In genomic region chr1:29731930-29732329, GRCm38 (mm10) we compare ENCODE assay signal across 11 mouse cellular contexts.
DNase-seq lines count a peak whose midpoint lies in the region; ATAC-seq lines count a peak whose summit lies in the region.
"Had no signal": no experiment of that assay in that cellular context is flagged by ENCODE, and none has a peak within 500 bp of the region (broad histone marks: within the 10 kb centered on the region; RNA-seq: fewer than 3 reads in every experiment).

No protein-coding gene starts in this region.

- DNase-seq in gastrocnemius, postnatal 10 days = peak; percentile 9
- DNase-seq in gastrocnemius, adult 18-20 months (ENCODE audit: low spot score) = no peak
- DNase-seq in midbrain, embryonic 14.5 days = peak; percentile 67
- DNase-seq in midbrain, embryonic 10.5 days (ENCODE audit: low spot score) = no peak
- DNase-seq in retina, embryonic 14.5 days (ENCODE audit: low spot score) = peak; percentile 9
- DNase-seq in lung, postnatal 25 days (ENCODE audit: low spot score) = no peak
- DNase-seq: lung, adult 2 months; spleen, adult 18-20 months had no signal

- no peak for ATAC-seq in midbrain, embryonic 14.5 days (ENCODE audit: low FRiP score, low TSS enrichment)
- ATAC-seq in hindbrain, embryonic 15.5 days (ENCODE audit: low FRiP score, low read depth) = peak; percentile 72; the same call in 1 of the 2 replicates
- no peak for ATAC-seq in activated CD4-positive, CD25-positive, alpha-beta regulatory T cell, adult 4 months

- H3K27me3 ChIP-seq in midbrain, embryonic 14.5 days (ENCODE audit: control insufficient read depth, insufficient read depth, low read length) = no peaks in the 10 kb centered on the region
- no peaks in the 10 kb centered on the region for H3K27me3 ChIP-seq in midbrain, embryonic 10.5 days (ENCODE audit: low read depth, poor library complexity, severe bottlenecking)
- no peaks in the 10 kb centered on the region for H3K27me3 ChIP-seq in hindbrain, embryonic 15.5 days

- H3K36me3 ChIP-seq in midbrain, embryonic 14.5 days (ENCODE audit: control insufficient read depth, insufficient read depth, low read length) = no peaks in the 10 kb centered on the region
- no peaks in the 10 kb centered on the region for H3K36me3 ChIP-seq in midbrain, embryonic 10.5 days
- no peaks in the 10 kb centered on the region for H3K36me3 ChIP-seq in hindbrain, embryonic 15.5 days
- H3K36me3 ChIP-seq: heart, embryonic 10.5 days had no signal

- H3K9ac ChIP-seq in midbrain, embryonic 14.5 days (replicated peaks; ENCODE audit: low read length) = no peak overlapping the region
- no peak overlapping the region for H3K9ac ChIP-seq in hindbrain, embryonic 15.5 days

- no peak overlapping the region for H3K27ac ChIP-seq in midbrain, embryonic 14.5 days (replicated peaks; ENCODE audit: low read depth, low read length)
- no peak overlapping the region for H3K27ac ChIP-seq in midbrain, embryonic 10.5 days (replicated peaks)
- H3K27ac ChIP-seq in hindbrain, embryonic 15.5 days (replicated peaks) = no peak overlapping the region
- H3K27ac ChIP-seq: heart, embryonic 10.5 days had no signal

- H3K4me3 ChIP-seq in midbrain, embryonic 14.5 days (replicated peaks; ENCODE audit: low read depth, low read length) = no peak overlapping the region
- H3K4me3 ChIP-seq in midbrain, embryonic 10.5 days = no peak overlapping the region
- no peak overlapping the region for H3K4me3 ChIP-seq in hindbrain, embryonic 15.5 days
- H3K4me3 ChIP-seq: heart, embryonic 10.5 days had no signal

- no peak overlapping the region for H3K4me2 ChIP-seq in midbrain, embryonic 14.5 days (ENCODE audit: low read length)
- no peak overlapping the region for H3K4me2 ChIP-seq in hindbrain, embryonic 15.5 days

- 62% methylated on average over 2 of the region's 2 CpGs for WGBS in midbrain, embryonic 14.5 days
- WGBS in midbrain, embryonic 10.5 days = 85% methylated on average over 2 of the region's 2 CpGs
- 34% methylated on average over 2 of the region's 2 CpGs for WGBS in hindbrain, embryonic 15.5 days

- no peaks in the 10 kb centered on the region for H3K9me3 ChIP-seq in midbrain, embryonic 14.5 days (ENCODE audit: control insufficient read depth, low read length)
- H3K9me3 ChIP-seq in midbrain, embryonic 10.5 days (replicated peaks) = no peaks in the 10 kb centered on the region
- H3K9me3 ChIP-seq in hindbrain, embryonic 15.5 days = no peaks in the 10 kb centered on the region
- H3K9me3 ChIP-seq: heart, embryonic 10.5 days had no signal

- H3K4me1 ChIP-seq in midbrain, embryonic 14.5 days (ENCODE audit: control insufficient read depth, insufficient read depth, low read length) = no peaks in the 10 kb centered on the region
- no peaks in the 10 kb centered on the region for H3K4me1 ChIP-seq in midbrain, embryonic 10.5 days
- H3K4me1 ChIP-seq in hindbrain, embryonic 15.5 days (replicated peaks) = no peaks in the 10 kb centered on the region
- H3K4me1 ChIP-seq: heart, embryonic 10.5 days had no signal

Comparison
In these comparisons a context has a peak if more than half of its experiments do, and no peak if none do; other contexts are left out.
1. DNase-seq: peak in gastrocnemius, postnatal 10 days (single experiment), midbrain, embryonic 14.5 days (single experiment) and retina, embryonic 14.5 days (single experiment); none in gastrocnemius, adult 18-20 months (single experiment), midbrain, embryonic 10.5 days (single experiment) and lung, postnatal 25 days (single experiment).